Mouse (Mus musculus): Measurements from ENCODE around the gene Fam53b.

- TF ChIP-seq GATA1 (IDR thresholded peaks at IDR 0.05; ENCODE audit: borderline replicate concordance, low read length) = no peak
- no peak for TF ChIP-seq FLI1 (IDR thresholded peaks at IDR 0.05; ENCODE audit: low read length)
Observed at GRCm38 (mm10) chr7:132693561-132693960, 120.1 kb downstream of the Fam53b start.

Measured in megakaryocyte, embryonic 14.5 days (primary cell).